Comparison of ENCODE assay signal across 8 mouse cellular contexts in the genomic region with DNA sequence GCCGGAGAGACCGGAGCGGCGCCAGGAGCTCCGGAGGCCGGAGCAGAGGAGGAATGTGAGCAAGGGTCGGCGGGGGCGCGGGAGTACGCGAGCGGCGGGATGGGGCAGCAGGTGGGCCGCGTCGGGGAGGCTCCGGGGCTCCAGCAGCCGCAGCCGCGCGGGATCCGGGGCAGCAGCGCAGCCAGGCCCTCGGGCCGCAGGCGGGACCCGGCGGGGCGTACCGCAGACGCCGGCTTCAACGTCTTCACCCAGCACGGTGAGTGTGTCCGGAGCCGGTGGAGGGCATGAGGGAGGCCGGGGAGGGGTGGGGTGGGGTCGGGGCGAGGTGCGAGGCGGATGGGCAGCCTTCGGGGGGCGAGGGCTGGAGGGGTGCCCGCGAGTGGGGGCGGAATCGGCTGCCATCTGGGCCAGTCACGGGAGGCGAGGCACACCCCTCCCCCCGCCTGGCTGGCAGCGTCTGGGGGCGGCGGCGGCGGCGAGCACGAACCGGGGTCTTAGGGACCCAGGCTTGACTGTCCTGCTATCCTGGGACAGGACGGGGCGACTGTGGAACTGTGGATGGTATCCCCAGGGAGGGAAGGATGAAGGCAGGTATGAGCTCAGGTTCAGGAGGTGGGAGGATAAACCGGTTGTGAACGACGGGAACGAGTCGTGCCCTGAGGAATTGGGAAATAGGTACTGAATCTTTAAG. TPM values are rescaled to one million over a fixed set of nuclear protein-coding genes. Genes with fewer than 3 reads are reported as not detected.
DNase-seq lines count a peak whose midpoint lies in the region; ATAC-seq lines count a peak whose summit lies in the region.

No protein-coding gene starts in this region.

- peak; percentile 61 for ATAC-seq in limb, embryonic 12.5 days (ENCODE audit: insufficient number of reproducible peaks, insufficient read depth, low FRiP score, low TSS enrichment, low read depth)
- ATAC-seq in midbrain, embryonic 13.5 days, result peak; percentile 71

- H3K4me3 ChIP-seq in limb, embryonic 12.5 days (replicated peaks), result peak overlapping the region; percentile 95
- peak overlapping the region; percentile 93 for H3K4me3 ChIP-seq in midbrain, embryonic 13.5 days (replicated peaks)

- no peaks in the 10 kb centered on the region for H3K9me3 ChIP-seq in limb, embryonic 12.5 days
- H3K9me3 ChIP-seq in midbrain, embryonic 13.5 days, result no peaks in the 10 kb centered on the region

- H3K9ac ChIP-seq in limb, embryonic 12.5 days (replicated peaks), result peak overlapping the region; percentile 99
- peak overlapping the region; percentile 96 for H3K9ac ChIP-seq in midbrain, embryonic 13.5 days (replicated peaks)

- WGBS in limb, embryonic 12.5 days, result under 1% methylated on average over 58 of the region's 66 CpGs
- under 1% methylated on average over 44 of the region's 66 CpGs for WGBS in midbrain, embryonic 13.5 days

- H3K27me3 ChIP-seq in limb, embryonic 12.5 days, result no peaks in the 10 kb centered on the region
- peaks cover 8% of the 10 kb centered on the region; the same call in 1 of the 2 replicates for H3K27me3 ChIP-seq in midbrain, embryonic 13.5 days

- H3K27ac ChIP-seq in limb, embryonic 12.5 days, result peak overlapping the region; percentile 97
- H3K27ac ChIP-seq in midbrain, embryonic 13.5 days, result peak overlapping the region; percentile 98

- H3K4me1 ChIP-seq in limb, embryonic 12.5 days (replicated peaks), result peaks cover 12% of the 10 kb centered on the region; the same call in 1 of the 2 replicates
- H3K4me1 ChIP-seq in midbrain, embryonic 13.5 days (replicated peaks), result peaks cover 23% of the 10 kb centered on the region

- DNase-seq in heart, adult 11 months, result peak; percentile 95
- no peak for DNase-seq in heart, adult 8-10 months (ENCODE audit: low spot score)
- peak; percentile 66 for DNase-seq in embryo, embryonic 11 days
- DNase-seq in gastrocnemius, postnatal 4 days (ENCODE audit: low spot score in 2 of 2), result peak; percentile 25 to 46
- peak; percentile 36 for DNase-seq in kidney, adult 11 months
- DNase-seq in spleen, postnatal 14 days (ENCODE audit: low spot score in 2 of 2), result peak; percentile 23 to 24

- no peaks in the 10 kb centered on the region for H3K36me3 ChIP-seq in limb, embryonic 12.5 days
- no peaks in the 10 kb centered on the region for H3K36me3 ChIP-seq in midbrain, embryonic 13.5 days

- H3K4me2 ChIP-seq in limb, embryonic 12.5 days, result peak overlapping the region; percentile 63
- H3K4me2 ChIP-seq in midbrain, embryonic 13.5 days (replicated peaks), result peak overlapping the region; percentile 57

RNA-seq across cellular contexts. Expression of a gene that starts 0.5 kb away (rescaled TPM):
- total RNA-seq in heart, adult 8-10 months (2022), result 10 to 100 TPM; 20.1 to 26.1 (median 22.4) TPM
- total RNA-seq in gastrocnemius, postnatal 4 days (2021), result 10 to 100 TPM; 21.0 to 22.3 TPM
- 6.0 and 6.1 TPM in 2 replicates for polyA plus RNA-seq in limb, embryonic 12.5 days (2016; fragmentation: Nextera tagmentation; extraction: Ambion mirVana)
- polyA plus RNA-seq in midbrain, embryonic 13.5 days (2015; fragmentation: Nextera tagmentation; extraction: Ambion mirVana), result 6.7 and 7.0 TPM in 2 replicates

RNA-seq across cellular contexts. Expression of a gene that starts 35.3 kb away (rescaled TPM):
- total RNA-seq in heart, adult 8-10 months (2022), result 10 to 100 TPM; 43.9 to 59.3 (median 54.1) TPM
- 10 to 100 TPM; 34.0 to 34.5 TPM for total RNA-seq in gastrocnemius, postnatal 4 days (2021)
- 0.33 and 0.59 TPM in 2 replicates for polyA plus RNA-seq in limb, embryonic 12.5 days (2016; fragmentation: Nextera tagmentation; extraction: Ambion mirVana)
- polyA plus RNA-seq in midbrain, embryonic 13.5 days (2015; fragmentation: Nextera tagmentation; extraction: Ambion mirVana), result 0.66 and 1.1 TPM in 2 replicates
